Mouse (Mus musculus): ENCODE measurements around the gene Sema3e.

Gene Sema3e

DNA sequence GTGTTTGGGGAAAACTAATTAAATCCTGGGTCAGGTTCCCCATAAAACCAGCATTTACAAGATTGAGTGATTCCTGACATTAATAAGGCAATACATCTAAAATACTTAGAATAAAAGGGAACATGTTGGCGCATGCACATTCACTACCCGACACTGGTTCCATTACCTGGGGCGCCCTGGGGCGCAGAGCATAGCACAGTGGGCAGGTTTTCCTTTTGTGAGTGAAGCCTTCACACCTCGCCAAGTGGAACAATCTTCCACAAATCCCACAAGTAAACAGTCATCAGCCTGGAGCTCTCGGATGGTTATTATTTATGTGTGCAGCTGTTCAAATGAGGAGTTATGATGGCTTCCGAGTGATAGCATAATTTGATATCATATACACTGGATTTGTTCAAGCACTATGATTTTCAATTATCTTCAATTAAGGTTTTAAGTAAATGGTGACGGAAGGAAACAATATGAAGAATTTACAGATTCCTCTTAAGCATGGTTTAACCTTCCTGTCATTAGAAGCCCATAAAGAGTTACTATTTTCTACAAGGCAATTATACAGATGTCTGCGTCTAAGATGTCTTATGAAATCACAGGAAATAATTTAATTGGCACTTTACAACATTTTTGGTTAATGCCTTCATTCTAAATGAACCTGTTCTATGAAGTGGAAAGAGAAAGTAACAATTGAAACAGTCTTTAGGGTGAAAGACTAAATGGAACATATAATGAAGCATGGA is 65.0 kb downstream of the Sema3e start:
- no peak for DNase-seq

DNA sequence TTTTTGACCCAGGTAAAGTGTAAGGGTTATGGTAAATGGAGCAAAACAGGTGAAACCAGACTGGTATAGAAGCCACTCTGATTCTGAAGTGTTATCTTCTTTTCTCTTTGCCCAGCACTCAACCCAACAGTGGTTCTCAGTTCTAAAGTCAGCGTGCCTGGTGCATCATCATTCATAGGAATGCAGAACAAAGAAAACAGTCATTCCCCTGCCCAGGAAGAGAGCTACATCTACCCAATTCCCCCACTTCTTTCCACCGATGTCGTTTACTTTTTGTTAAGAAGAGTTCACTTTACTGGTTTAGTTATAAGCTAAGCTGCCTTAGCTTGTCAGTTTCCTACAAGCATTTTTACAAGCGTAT is 65.5 kb downstream of the Sema3e start:
- DNase-seq: no peak

DNA sequence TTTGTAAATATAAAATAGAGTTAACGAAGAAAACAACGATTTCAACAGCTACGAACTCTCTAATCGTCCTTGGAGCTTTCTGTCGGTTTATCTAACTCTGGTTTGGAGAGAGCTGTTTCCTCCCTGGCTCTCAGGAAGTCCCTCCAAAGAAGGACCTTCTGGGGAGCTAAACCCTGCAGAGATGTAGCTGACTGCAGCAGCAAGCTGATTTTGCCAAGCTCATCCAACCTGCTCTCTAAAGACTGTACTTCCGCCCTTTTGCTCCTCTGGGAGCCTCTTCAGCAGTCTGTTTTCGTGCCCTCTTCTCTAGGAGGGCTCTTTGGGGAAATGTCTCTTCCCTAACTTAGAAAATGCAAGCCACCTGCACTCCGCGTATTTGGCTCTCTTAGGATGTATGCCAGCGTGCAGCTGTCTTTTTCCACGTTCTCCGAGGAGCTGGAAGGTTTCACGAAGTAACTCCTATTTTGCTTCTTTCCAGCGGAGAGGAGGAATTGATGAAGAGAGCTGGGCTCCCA is 67.2 kb downstream of the Sema3e start:
- no peak for DNase-seq

DNA sequence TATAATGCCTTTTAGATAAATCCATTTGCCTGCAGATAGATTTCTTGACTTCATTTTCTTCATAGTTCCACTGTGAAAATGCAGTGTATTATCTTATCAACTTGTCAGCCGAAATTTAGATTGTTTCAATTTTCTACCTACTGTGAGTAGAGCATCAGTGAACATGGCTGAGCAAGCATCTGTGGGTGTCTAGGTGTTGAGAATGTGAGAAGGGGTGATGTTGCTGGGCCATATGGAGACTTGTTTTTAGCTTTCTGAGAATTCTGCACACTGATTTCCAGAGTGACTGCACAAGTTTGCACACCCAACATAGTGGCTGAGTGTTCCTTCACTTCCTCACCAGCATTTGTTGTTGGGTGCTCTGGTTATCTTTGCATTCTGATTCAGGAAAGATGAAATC is 71.1 kb downstream of the Sema3e start:
- DNase-seq: no peak

DNA sequence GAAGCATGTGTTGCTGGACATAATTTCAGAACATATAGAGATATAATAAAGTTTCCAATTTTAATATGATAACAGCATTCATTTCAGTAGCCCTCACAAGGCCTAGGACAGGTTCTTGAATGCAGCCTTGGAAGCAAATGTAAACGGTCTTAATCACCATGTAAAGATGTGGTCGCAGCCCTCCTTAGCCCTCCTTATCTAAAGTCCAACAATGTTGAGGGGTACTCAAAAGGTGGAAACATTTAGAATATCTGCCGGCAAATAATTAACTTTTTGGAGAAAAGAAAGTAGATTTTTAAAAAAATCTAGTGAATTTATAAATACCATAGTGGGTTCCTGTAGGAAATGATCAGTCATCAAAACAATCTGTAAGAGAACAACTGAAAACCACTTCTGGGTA is 73.6 kb downstream of the Sema3e start:
- no peak for DNase-seq

DNA sequence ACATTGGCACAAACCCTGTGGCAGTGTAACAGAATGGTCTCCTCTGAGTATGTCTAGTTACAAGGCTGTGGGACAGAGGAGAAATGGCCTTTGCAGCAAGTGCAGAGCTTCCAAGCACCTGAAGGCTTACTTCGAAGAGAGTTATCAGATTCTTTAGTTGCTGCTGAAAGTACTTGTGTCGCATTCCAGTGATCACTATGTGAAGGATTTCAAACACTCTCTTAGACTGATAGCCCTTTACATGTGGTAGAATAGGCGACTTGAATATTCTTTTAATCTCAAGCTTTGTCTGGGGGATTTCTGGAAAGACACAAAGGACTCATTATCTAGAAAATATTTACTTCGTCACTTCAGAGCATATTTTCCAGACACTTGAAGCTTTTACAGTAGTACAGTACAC is 82.3 kb downstream of the Sema3e start:
- DNase-seq: no peak

DNA sequence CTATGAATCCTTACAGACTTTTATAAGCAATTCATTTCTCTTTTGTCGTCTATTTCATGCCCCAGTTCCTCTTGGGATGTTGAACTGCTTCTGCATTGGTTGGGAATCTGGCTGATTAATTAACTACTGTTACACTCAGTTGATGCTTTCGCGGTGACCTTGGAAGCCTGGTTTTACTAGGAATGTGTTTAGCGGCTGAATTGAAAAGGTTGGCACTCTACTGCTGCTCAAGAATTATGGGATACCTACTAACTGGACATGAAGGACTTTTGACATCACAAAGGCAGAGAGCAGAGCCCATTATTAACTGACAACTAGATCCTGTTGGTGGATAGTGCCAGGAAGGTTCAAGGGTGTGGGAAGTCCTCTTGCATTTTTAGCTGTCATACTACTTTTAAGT is 83.9 kb downstream of the Sema3e start:
- DNase-seq: no peak

DNA sequence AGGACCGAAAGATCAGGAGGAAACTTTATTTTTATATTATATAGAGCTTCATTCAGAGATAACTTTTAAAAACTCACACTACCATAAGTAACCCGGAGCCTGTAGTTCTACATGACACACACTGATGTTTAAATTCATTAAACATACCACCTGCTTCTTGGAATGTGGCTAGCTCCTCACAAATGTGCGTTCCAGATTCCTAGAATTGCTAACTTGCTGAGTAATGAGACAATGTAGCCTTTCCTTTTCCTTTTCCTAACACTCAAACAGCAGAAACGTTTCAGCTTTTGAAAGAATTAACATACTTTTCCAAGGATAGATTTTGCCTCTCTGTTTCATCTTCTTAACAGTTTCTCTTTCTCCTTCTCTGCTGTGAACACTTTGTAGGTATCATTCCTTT is 86.3 kb downstream of the Sema3e start:
- no peak for DNase-seq

DNA sequence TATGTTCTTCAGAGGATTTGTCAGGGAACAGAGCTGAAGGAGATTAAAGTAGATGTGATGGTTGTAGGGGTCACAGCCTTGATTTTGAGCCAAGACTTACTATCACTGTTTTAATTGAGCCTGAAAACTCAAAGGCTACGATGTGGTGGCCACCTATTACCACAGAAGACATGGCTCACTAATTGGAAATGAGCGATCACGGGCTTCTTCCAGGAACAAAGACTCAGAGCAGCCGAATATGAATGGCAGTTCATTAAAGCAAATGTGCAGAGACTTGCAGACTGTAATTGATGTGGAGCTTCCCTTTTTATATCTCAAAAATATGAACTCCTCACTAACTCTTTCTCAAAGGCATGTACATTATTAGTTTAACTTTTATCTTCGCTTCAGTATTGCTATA is 96.8 kb downstream of the Sema3e start:
- DNase-seq: no peak

DNA sequence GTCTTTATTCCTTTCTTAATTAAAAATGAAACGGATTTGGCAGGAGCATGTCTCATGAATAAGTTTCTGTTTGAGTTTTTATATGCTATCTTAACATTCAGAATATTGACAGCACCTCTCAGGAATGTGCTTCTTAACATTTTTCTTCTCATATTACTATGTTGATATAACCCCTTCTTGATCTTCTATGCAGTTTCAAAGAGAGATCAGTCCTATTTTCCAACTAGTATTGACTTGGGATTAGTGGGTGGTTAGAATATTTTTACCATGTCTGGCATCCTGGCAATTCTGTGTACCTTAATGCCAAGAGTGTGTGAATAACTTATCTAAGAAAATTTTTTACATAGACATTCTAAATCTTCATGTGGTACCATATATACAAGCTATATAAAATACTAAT is 101.5 kb downstream of the Sema3e start:
- no peak for DNase-seq

DNA sequence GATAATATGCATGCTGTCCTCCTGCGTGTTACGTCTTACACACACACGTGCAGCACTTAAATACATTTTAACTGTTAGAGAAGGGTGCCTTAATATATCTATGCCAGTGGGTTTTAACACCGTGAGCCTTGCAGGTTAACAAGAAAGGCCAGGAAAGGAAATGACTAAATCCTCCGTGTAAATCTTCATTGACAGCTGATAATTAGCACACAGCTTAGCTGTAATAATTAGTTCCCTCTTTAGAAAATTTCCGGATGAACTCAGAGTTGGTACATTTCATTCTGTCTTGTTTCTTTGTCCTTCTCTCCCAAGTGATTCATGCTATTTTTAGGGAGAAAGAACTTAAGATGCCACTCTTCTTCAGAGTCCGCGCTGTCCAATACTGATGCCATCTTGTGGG is 110.9 kb downstream of the Sema3e start:
- DNase-seq: no peak

DNA sequence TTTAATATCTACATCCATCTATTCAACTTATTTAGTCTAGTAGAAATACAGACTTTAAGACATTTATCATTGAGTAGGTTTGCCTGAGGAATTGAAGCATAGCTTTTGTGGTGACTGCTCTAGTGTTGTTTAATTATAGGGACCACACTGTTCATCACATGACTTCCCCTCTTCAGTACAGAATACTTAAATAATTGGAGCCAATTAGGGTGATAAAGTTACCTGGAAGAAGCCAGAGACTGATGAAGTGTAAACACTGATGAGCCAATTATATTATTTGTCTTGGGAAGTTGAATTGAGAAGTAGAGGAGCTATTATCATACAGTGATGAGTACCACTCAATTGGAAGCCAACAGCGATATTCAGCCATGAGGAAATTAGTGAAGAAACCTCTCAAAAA is 113.6 kb downstream of the Sema3e start:
- DNase-seq: no peak

DNA sequence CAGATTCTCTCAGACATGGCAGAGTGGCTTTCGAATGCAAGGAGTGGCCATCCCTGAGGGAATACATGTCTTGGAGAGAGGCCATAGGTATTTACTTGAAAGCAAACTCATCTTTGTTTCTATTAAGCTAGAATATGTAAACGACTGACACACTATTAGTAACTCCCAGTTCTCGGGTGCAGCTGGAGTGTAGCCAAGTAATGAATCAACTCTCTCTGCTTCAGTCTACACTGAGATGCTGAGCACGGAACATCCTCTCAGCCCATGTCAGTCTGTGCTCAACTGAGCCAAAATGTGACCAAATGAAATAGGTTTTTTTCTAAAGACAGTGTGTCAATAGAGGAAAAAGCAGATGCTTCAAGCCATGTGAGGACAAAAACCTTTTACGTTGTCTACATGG is 137.5 kb downstream of the Sema3e start:
- DNase-seq: no peak

DNA sequence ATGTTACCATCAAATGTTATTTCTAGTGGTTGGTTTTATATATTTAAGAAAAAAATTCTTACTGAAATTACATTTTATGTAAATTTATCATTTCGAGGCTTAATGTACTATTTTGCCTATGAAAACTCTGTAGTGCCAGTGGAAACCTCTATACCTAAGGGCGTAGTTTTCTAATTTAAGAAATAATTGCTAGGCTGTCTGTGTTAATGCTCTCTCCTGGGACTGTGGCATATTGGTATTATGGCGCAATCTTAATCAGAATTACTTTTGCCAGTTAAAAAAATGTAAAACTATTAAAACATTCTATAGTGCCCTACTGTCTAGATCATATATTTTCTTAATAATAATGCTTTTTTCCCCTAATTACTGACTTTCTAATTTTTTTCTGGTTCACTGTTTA is 138.2 kb downstream of the Sema3e start:
- no peak for DNase-seq

DNA sequence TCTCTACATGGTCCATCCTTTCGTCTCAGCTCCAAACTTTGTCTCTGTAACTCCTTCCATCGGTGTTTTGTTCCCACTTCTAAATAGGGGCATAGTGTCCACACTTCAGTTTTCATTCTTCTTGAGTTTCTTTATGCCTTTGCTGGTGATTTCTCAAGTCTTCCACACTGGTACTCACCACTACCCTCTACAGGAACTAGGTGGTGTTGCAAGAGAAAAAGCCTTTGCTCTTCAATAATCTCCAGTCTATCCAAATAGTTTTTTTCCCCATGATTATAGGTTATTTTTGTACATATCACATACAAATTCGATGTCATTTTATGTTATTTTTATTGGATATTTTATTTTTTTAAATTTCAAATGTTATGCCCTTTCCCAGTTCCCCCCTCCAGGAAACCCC is 142.7 kb downstream of the Sema3e start:
- DNase-seq: no peak

DNA sequence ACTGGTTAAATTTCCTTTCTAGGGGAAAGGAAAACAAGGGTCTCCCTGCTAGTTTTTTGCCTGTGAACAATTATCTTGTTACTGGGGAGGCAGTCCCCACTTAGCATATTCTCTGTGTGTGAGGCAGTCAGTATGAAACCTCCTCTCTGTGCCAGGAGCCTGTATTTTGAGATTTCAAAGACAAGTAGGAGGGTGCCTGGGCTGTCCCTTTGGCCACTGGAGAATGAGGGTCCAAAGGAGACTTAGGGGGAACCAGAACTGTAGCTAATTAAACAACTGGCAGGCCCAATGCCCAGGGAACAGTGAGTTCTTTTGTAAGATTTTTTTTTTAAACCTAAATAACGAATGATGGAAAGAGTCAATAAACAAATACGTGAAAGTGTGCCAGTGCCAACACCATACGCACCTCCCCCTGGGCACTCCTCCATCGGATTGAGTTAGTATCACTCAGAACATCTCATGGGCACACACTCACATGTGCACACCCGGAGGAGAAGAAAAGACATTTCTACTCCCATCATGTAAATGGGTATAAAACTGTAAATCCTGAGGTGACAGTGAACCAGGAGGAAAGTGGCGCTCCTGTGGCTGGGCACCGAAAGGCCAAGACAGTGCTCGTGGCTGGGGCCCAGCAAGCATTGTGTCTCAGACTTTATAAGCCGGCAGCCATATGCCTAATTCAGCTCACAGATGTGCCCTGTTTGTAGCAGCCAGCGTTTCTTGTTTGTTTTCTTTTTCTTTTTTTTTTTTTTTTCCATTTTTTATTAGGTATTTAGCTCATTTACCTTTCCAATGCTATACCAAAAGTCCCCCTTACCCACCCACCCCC is 148.5 kb downstream of the Sema3e start:
- no peak for DNase-seq

DNA sequence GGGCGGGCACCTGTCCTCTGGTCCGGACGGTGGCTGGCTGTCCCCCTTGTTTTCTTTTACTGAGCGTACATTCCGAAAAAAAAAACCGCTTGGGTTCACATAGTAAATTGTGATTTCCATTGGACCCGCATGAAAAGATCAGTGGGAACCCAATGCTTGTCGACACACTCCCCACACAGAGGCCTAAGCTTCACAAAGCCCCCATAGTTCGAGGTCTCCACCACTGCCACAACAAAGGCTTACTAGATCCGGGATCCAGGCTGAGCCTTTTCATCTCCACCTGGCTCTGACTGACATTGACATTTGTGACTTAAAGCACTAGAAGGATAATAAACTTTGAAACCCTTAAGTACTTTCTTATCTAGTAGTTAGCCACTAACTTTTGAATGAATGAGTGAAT is 155.5 kb downstream of the Sema3e start:
- no peak for DNase-seq

DNA sequence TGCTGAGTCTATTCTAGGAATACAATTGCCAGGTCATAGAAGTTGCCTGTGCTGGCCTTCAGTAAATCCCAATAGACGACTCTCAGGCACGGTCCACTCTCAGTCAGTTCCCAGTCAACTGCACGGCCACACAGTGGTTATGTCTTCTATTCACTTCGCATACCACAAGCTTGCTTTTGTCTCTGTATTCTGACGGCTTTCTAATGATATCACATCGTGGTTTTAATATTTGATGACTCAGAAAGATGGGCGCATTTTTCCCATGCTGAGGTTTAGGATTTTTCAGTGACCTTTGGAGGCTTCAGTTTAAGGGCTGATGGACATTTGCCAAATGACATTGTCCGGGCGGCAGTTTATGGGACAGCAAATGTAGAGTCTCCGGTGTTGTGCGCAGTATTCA is 157.1 kb downstream of the Sema3e start:
- no peak for DNase-seq

DNA sequence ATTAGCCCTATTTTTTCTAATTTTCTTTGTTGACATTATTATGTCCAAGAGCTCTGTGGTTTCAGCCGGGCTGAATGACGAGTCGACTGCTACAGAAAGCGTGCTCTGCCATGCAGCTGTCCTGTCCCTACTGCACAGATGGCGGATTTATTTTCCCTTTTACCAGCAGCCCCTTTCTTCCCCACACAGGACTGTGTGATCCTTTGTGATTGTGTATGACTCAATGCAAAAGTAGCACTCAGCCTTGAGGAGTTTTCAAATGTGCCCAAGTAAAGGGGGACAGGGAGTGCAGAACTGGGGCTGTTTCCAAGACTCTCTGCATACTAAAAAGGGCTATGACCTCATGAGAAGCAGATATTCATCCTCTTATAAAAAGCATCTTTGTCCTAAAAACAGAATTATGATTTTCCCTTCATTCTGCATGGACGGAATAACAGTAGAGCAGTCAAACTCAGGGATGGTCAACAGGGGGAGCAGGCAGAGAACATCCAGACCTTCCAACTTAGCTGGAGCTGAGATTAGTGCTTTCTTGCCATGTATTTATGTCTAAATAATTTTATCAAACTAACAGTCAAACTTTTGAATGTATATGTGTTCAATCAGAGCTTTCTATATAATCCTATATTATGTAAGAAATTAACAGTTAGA is 170.2 kb downstream of the Sema3e start:
- peak; percentile 1 for DNase-seq

DNA sequence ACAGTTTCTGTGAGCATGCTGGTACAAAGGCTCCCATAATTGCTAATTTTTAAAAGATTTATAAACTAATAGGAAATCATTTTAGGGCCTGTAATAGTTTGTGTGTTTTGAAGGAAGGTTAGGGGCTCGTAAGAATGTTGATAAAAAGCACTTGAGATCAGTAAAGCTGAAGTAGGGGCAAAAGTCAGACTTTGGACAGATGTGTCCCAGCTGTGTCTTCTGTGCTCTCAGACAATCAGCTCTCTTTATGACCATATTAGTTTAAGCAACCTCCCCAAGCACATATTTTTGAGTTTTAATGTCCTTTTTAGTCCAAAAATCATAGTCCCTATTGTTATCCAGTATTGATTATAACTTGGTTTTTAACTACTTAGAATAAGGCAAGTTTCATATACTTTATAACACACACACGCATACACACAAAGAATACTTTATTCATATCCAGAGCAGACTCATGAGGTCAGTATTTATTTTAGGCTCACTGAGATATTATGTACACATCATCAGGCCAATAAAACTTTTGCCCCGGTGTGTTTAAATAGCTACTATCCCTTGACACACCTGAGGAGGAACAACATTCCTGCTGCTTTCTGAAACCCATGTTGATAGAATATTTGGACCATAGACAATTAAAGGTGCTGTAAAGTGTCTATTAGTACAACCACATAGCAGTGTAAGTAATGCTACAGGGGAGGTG is 173.4 kb downstream of the Sema3e start:
- DNase-seq: no peak

DNA sequence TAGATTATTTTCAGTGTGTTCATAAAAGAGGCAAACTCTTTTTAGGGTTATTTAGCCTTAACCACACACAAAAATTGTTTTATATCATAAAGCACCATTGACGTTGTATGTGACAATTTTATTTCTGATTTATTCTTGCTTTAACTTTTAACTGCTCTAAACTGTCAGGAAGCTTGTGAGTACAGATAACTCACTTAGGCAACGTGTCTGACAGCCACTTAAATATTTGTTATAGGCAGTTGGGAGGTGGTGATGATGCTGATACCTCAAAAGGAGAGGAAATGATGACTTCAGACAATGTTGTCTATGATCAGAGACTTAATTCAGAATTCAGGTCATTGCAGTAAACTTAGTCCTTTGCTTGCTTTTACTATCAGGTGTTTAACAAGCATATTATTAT is 181.7 kb downstream of the Sema3e start:
- no peak for DNase-seq

DNA sequence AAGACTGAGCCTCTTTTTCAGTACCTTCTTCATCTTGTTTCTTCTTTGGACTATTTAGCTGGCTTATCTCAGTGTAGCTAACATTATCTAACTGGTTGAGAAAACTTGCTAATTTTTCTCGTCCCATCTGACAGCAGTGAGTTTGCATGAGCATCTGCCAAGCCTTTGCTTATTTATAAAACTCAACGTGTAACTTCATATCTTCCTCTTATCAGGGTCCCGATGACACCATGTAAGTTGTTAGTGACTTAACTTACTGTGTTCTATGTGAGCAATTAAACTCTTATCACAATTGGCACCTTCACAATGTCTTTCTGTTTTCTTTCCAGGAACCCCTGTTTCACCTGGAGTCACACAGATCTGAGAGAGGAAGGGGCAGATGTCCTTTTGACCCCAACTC is 184.9 kb downstream of the Sema3e start:
- DNase-seq: no peak

DNA sequence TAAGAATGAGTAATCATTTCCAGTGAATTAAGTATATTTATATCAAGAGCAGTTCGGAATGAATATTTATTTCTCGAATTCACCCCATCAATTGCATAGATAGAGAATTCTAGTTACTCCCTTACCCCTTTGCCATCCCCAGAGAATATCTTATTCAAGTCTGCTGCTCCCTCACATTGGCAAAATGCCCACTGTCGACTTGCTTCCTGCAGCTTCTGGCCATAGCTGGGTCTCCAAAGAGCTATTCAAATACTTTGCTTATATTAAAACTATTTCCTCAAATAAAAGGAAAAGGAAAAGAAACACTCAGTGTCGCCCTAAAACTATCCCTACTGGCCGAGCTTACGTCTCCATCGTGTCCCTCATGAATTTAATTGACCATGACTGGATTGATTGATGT is 191.1 kb downstream of the Sema3e start:
- no peak for DNase-seq

All from cerebellum, adult 11 months (tissue).